Mouse (Mus musculus) CH12.LX (cell line): ENCODE measurements around the gene Zbtb1. TPM values are rescaled to one million over a fixed set of nuclear protein-coding genes. Genes with fewer than 3 reads are reported as not detected.

ENCODE experiments used
- DNase-seq: peaks from one replicate; pipeline ENCODE4 v3.0.0-alpha.2; 2013; ENCODE audit errors: extremely low read depth
- H3K27ac ChIP-seq: 2 replicates; pipeline ENCODE4 v1.5.1; 2012; ENCODE audit warnings: low read depth, mild to moderate bottlenecking, control low read depth, moderate library complexity; ENCODE audit not compliant: insufficient read depth
- H3K27me3 ChIP-seq: replicated peaks from 2 replicates; pipeline ENCODE3; 2012; ENCODE audit warnings: inconsistent platforms
- H3K36me3 ChIP-seq, 2 experiments: replicated peaks in 1 of 2; 2 replicates each; pipeline versions ENCODE3 to v1.6.1; 2012; ENCODE audit warnings: inconsistent platforms in 1 of 2, low read length in 1 of 2, mild to moderate bottlenecking in 1 of 2, mixed read lengths in 1 of 2, moderate library complexity in 1 of 2; ENCODE audit not compliant: control insufficient read depth in 1 of 2, insufficient read depth in 1 of 2
- H3K4me1 ChIP-seq, 2 experiments: 2 replicates each; pipeline ENCODE4 v1.6.1; 2012; ENCODE audit warnings: inconsistent platforms in 1 of 2, moderate library complexity in 1 of 2; ENCODE audit not compliant: insufficient read depth in 2 of 2, control insufficient read depth in 1 of 2
- H3K4me2 ChIP-seq: 2 replicates; pipeline ENCODE4 v1.6.1; 2012; ENCODE audit warnings: low read depth, mild to moderate bottlenecking, control low read depth; ENCODE audit not compliant: poor library complexity, insufficient read depth, severe bottlenecking
- H3K4me3 ChIP-seq, 3 experiments: fragments of 150-350 bp in 1 of 3; sonication (generic) in 1 of 3; replicated peaks in 1 of 3; 2 replicates each; pipeline versions ENCODE3 to v1.5.1; 2011 to 2012; ENCODE audit warnings: low read depth in 2 of 3, low read length in 2 of 3, mild to moderate bottlenecking in 2 of 3, moderate library complexity in 2 of 3, control low read depth in 1 of 3, improper control_type of control experiment in 1 of 3, inconsistent platforms in 1 of 3, mixed read lengths in 1 of 3; ENCODE audit not compliant: poor library complexity in 1 of 3
- H3K79me2 ChIP-seq: replicated peaks from 2 replicates; pipeline ENCODE4 v1.6.1; 2012; ENCODE audit warnings: mild to moderate bottlenecking, moderate library complexity; ENCODE audit not compliant: control insufficient read depth, poor library complexity, insufficient read depth, severe bottlenecking; ENCODE audit errors: extremely low read depth
- H3K9ac ChIP-seq: 2 replicates; pipeline ENCODE4 v1.6.1; 2012; ENCODE audit warnings: low read depth, mild to moderate bottlenecking, control low read depth, moderate library complexity; ENCODE audit not compliant: insufficient read depth
- H3K9me3 ChIP-seq: replicated peaks from 2 replicates; pipeline ENCODE3; 2012; ENCODE audit warnings: low read length, inconsistent platforms, mixed read lengths
- CHD1 ChIP-seq: IDR thresholded peaks from 2 replicates; pipeline ENCODE4 v1.6.1; 2012; ENCODE audit warnings: low read depth, low read length, improper control_type of control experiment, inconsistent platforms
- CHD2 ChIP-seq: IDR thresholded peaks from 2 replicates; pipeline ENCODE4 v1.6.1; 2011; ENCODE audit warnings: low read length, improper control_type of control experiment
- E2F4 ChIP-seq: IDR thresholded peaks from 2 replicates; pipeline ENCODE4 v1.6.1; 2011; ENCODE audit warnings: low read depth, low read length, improper control_type of control experiment; ENCODE audit not compliant: insufficient replicate concordance
- ELF1 ChIP-seq: IDR thresholded peaks from 2 replicates; pipeline ENCODE4 v1.6.1; 2014; ENCODE audit warnings: low read depth, mild to moderate bottlenecking, inconsistent platforms, low read length, improper control_type of control experiment
- EP300 ChIP-seq: IDR thresholded peaks from 2 replicates; pipeline ENCODE4 v1.6.1; 2011; ENCODE audit warnings: low read length, improper control_type of control experiment
- GABPA ChIP-seq: IDR thresholded peaks from 2 replicates; pipeline ENCODE4 v1.6.1; 2012; ENCODE audit warnings: low read depth, low read length, improper control_type of control experiment, inconsistent platforms; ENCODE audit not compliant: insufficient replicate concordance
- HCFC1 ChIP-seq: IDR thresholded peaks from 2 replicates; pipeline ENCODE4 v1.6.1; 2012; ENCODE audit warnings: low read depth, mild to moderate bottlenecking, inconsistent platforms, low read length, improper control_type of control experiment
- JUND ChIP-seq: conservative IDR thresholded peaks from 2 replicates; pipeline ENCODE4 v1.6.1; 2011; ENCODE audit warnings: low read depth, low read length, improper control_type of control experiment
- MAZ ChIP-seq: IDR thresholded peaks from 2 replicates; pipeline ENCODE4 v1.6.1; 2012; ENCODE audit warnings: low read depth, mild to moderate bottlenecking, inconsistent platforms, low read length, improper control_type of control experiment, moderate library complexity
- MXI1 ChIP-seq: IDR thresholded peaks from 2 replicates; pipeline ENCODE4 v1.6.1; 2011; ENCODE audit warnings: mild to moderate bottlenecking, low read depth, low read length, improper control_type of control experiment
- PAX5 ChIP-seq: IDR thresholded peaks from 2 replicates; pipeline ENCODE4 v1.6.1; 2012; ENCODE audit warnings: low read length, inconsistent platforms, mixed read lengths
- RAD21 ChIP-seq: IDR thresholded peaks from 2 replicates; pipeline ENCODE4 v1.6.1; 2011; ENCODE audit warnings: low read depth, mild to moderate bottlenecking, low read length, improper control_type of control experiment, moderate library complexity
- SIN3A ChIP-seq: IDR thresholded peaks from 2 replicates; pipeline ENCODE4 v1.6.1; 2012; ENCODE audit warnings: low read length, improper control_type of control experiment, inconsistent platforms
- SMC3 ChIP-seq: IDR thresholded peaks from 2 replicates; pipeline ENCODE4 v1.6.1; 2011; ENCODE audit warnings: low read depth, low read length, improper control_type of control experiment
- TBP ChIP-seq: conservative IDR thresholded peaks from 2 replicates; pipeline ENCODE4 v1.6.1; 2011; ENCODE audit warnings: low read depth, low read length, improper control_type of control experiment
- USF2 ChIP-seq: conservative IDR thresholded peaks from 2 replicates; pipeline ENCODE4 v1.6.1; 2011; ENCODE audit warnings: low read depth, low read length, improper control_type of control experiment
- ZMIZ1 ChIP-seq: IDR thresholded peaks from 2 replicates; pipeline ENCODE4 v1.6.1; 2012; ENCODE audit warnings: low read depth, mild to moderate bottlenecking, inconsistent platforms, low read length, improper control_type of control experiment
- dilution Hi-C: fragments of 300-500 bp; cut with MboI; formaldehyde crosslinking; loops from 2 replicates; pipeline ENCODE4 v1.14.3; 2020; ENCODE audit warnings: low sequenced_read_pairs; ENCODE audit not compliant: extremely low pct_unique_long_range_greater_than_20kb, extremely low pct_ligation_motif_present
- in situ Hi-C: fragments of 300-500 bp; cut with MboI; formaldehyde crosslinking; loops from 3 replicates; pipeline ENCODE4 v1.14.3; 2019; ENCODE audit warnings: low sequenced_read_pairs, low pct_ligation_motif_present, low pct_unique_long_range_greater_than_20kb, mixed read lengths
- polyA plus RNA-seq: library from polyadenylated mRNA; unstranded; fragments of >175 nt; gene quantifications from 2 replicates; pipeline ENCODE4 v1.2.1, GENCODE M21; 2012; ENCODE audit warnings: low read depth; ENCODE audit not compliant: insufficient read length
- total RNA-seq, 2 experiments: library from RNA; depleted of rRNA; stranded (reverse); fragments of 300-350 nt in 1 of 2; fragments of >200 nt in 1 of 2; gene quantifications; 2 replicates each; pipeline ENCODE4 v1.2.3; 2012 to 2014

Gene Zbtb1
- total and polyA plus RNA-seq, 3 experiments = 6.4 to 22.0 (median 17.1) TPM

GRCm38 (mm10) chr12:76369978-76370830 is at the start of gene Zbtb1 (continued):
- no peak for TF ChIP-seq USF2

GRCm38 (mm10) chr12:76324679-76325431 is 45.2 kb upstream of the Zbtb1 start, which contains the start of gene Akap5:
TSS of gene Akap5 (plus strand) at chr12:76324891.
- Histone ChIP-seq H3K4me2 (no peak within 1 kb of the TSS), H3K4me1 (peaks cover 6 to 16% of the 10 kb centered on the region in 2 experiments; a peak in 2 of 4 replicates), H3K27ac (no peak within 1 kb of the TSS), H3K9me3 (no peaks in the 10 kb centered on the region), H3K9ac (no peak within 1 kb of the TSS), H3K36me3 (peaks cover 37 to 88% of the 10 kb centered on the region in 2 experiments), H3K27me3 (no peaks in the 10 kb centered on the region), H3K4me3 (no peak within 1 kb of the TSS), H3K79me2 (no peaks in the 10 kb centered on the region)
- DNase-seq = no peak
- dilution Hi-C loops (no loop called here), in situ Hi-C loops (loop anchor here (5.0 to 25.0 kb wide), 2 partner anchors 128 to 313 kb away; no protein-coding TSS in a partner anchor)
- TF ChIP-seq CHD2 = no peak
- TF ChIP-seq PAX5 = no peak
- no peak for TF ChIP-seq GABPA

GRCm38 (mm10) chr12:76326437-76327220 is 43.4 kb upstream of the Zbtb1 start:
- Histone ChIP-seq H3K36me3 (peaks cover 19 to 80% of the 10 kb centered on the region in 2 experiments), H3K9ac (no peak overlapping the region), H3K4me3 (no peak overlapping the region), H3K27me3 (no peaks in the 10 kb centered on the region), H3K79me2 (no peaks in the 10 kb centered on the region), H3K27ac (no peak overlapping the region), H3K9me3 (no peaks in the 10 kb centered on the region), H3K4me1 (peaks cover 6 to 16% of the 10 kb centered on the region in 2 experiments; a peak in 2 of 4 replicates), H3K4me2 (no peak overlapping the region)
- dilution Hi-C loops (no loop called here), in situ Hi-C loops (loop anchor here (5.0 to 25.0 kb wide), 2 partner anchors 129 to 314 kb away; no protein-coding TSS in a partner anchor)
- no peak for DNase-seq
- TF ChIP-seq HCFC1 = no peak
- TF ChIP-seq ELF1 = no peak
- TF ChIP-seq SMC3 = no peak
- TF ChIP-seq MXI1 = no peak
- no peak for TF ChIP-seq USF2
- no peak for TF ChIP-seq JUND
- no peak for TF ChIP-seq EP300
- TF ChIP-seq MAZ = no peak
- TF ChIP-seq RAD21 = no peak
- TF ChIP-seq CHD2 = no peak
- no peak for TF ChIP-seq GABPA
- TF ChIP-seq SIN3A = no peak
- TF ChIP-seq E2F4 = no peak
- TF ChIP-seq TBP = no peak
- TF ChIP-seq ZMIZ1 = no peak
- no peak for TF ChIP-seq CHD1
- TF ChIP-seq, all 38 proteins: peak for 0
